Mouse (Mus musculus) kidney, postnatal 0 days (tissue): ENCODE results near the gene Tnpo1. TPM values are rescaled to one million over a fixed set of nuclear protein-coding genes. Genes with fewer than 3 reads are reported as not detected.

Experiments
- ATAC-seq: fragments of 200-750 bp; cut with Nextera tagmentation; replicated peaks from 2 replicates; pipeline ENCODE4 v1.8.0; 2017; ENCODE audit warnings: low read depth, moderate number of reproducible peaks, moderate TSS enrichment, moderate library complexity; ENCODE audit not compliant: low FRiP score
- DNase-seq: peaks from one replicate; pipeline ENCODE4 v3.0.0-alpha.2; 2016; ENCODE audit warnings: low spot score
- H3K27ac ChIP-seq: fragments of 300-500 bp; sonication (generic); 2 replicates; pipeline ENCODE4 v1.5.1; 2014; ENCODE audit warnings: mild to moderate bottlenecking
- H3K27me3 ChIP-seq: fragments of 300-500 bp; sonication (generic); 2 replicates; pipeline ENCODE4 v1.6.1; 2014; ENCODE audit warnings: low read length, mixed read lengths; ENCODE audit not compliant: insufficient read depth
- H3K36me3 ChIP-seq: fragments of 300-500 bp; sonication (generic); 2 replicates; pipeline ENCODE4 v1.6.1; 2014; ENCODE audit warnings: low read length, mixed read lengths; ENCODE audit not compliant: insufficient read depth
- H3K4me1 ChIP-seq: fragments of 300-500 bp; sonication (generic); replicated peaks from 2 replicates; pipeline ENCODE4 v1.6.1; 2014; ENCODE audit warnings: antibody characterized with exemption, low read length, mixed read lengths; ENCODE audit not compliant: insufficient read depth
- H3K4me2 ChIP-seq: fragments of 300-500 bp; sonication (generic); 2 replicates; pipeline ENCODE4 v1.6.1; 2014; ENCODE audit warnings: mild to moderate bottlenecking, low read length, moderate library complexity, mixed read lengths
- H3K4me3 ChIP-seq: fragments of 300-500 bp; sonication (generic); replicated peaks from 2 replicates; pipeline ENCODE4 v1.5.1; 2014; ENCODE audit warnings: low read depth, low read length
- H3K9ac ChIP-seq: fragments of 300-500 bp; sonication (generic); 2 replicates; pipeline ENCODE4 v1.6.1; 2014; ENCODE audit warnings: low read depth, low read length
- H3K9me3 ChIP-seq: fragments of 300-500 bp; sonication (generic); replicated peaks from 2 replicates; pipeline ENCODE4 v1.6.1; 2016; ENCODE audit warnings: low read length, inconsistent platforms, mixed read lengths
- CTCF ChIP-seq: IDR thresholded peaks from 2 replicates; pipeline ENCODE4 v1.5.1; 2016; ENCODE audit warnings: antibody characterized with exemption, low read depth, mild to moderate bottlenecking, moderate library complexity
- WGBS: fragments of 180-500 bp; shearing (Covaris S2); extraction: QIAGEN DNeasy Blood & Tissue Kit; methylation state at CpG from one replicate; pipeline ENCODE4 v1.1.7; 2014; 5-methylcytosine and 5-hydroxymethylcytosine counted together
- polyA plus RNA-seq: library from polyadenylated mRNA; unstranded; fragments of >200 nt; fragmentation: Nextera tagmentation; extraction: Ambion mirVana; gene quantifications from 2 replicates; pipeline ENCODE4 v1.2.1, GENCODE M21; 2015

Tnpo1 gene
- 37.8 and 39.0 TPM in 2 replicates for polyA plus RNA-seq

- DNase-seq (peak; percentile 94), ATAC-seq (peak; percentile 93)
- Histone ChIP-seq H3K9me3 (no peaks in the 10 kb centered on the region), H3K4me3 (peak within 1 kb of the TSS; percentile 100), H3K27me3 (no peaks in the 10 kb centered on the region), H3K4me2 (peak within 1 kb of the TSS; percentile 65), H3K36me3 (no peaks in the 10 kb centered on the region; the same call in 1 of the 2 replicates), H3K9ac (peak within 1 kb of the TSS; percentile 100), H3K4me1 (no peaks in the 10 kb centered on the region), H3K27ac (peak within 1 kb of the TSS; percentile 99)
- 0 out of 2 replicates have a peak, but pooled peaks have one; percentile 3 for TF ChIP-seq CTCF
- WGBS: under 1% methylated on average over 60 of the region's 75 CpGs
These were observed at the start of gene Tnpo1 for GRCm38 (mm10) chr13:98926213-98926957. Gene Tnpo1 (minus strand): TSS chr13:98926384.

DNA sequence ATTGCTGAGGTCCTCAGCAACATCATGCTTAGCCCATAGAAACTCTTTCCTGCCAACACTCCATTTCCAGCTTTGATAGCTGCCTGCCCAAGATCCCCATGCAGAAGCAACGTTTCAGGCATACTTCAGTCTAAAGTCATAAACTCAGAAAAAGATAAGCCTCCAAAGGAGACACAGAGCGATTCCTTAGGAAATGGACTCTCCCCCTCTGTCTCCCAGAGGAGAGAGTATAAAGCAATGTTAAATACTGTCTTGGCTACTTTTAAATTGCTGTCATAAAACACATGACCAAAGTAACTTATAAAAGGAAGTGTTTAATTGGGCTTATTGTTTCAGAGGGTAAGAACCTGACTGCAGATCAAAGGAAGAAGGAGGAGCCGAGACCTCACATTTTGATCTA is 45.9 kb upstream of the Tnpo1 start:
- Histone ChIP-seq H3K27ac (no peak overlapping the region), H3K36me3 (no peaks in the 10 kb centered on the region), H3K4me3 (no peak overlapping the region), H3K4me1 (0 out of 2 replicates have a peak, but pooled peaks cover 4% of the 10 kb centered on the region), H3K27me3 (no peaks in the 10 kb centered on the region), H3K9ac (no peak overlapping the region), H3K4me2 (no peak overlapping the region), H3K9me3 (no peaks in the 10 kb centered on the region)
- ATAC-seq (no peak), DNase-seq (no peak)
- no peak for TF ChIP-seq CTCF
- 63% methylated on average over 3 of the region's 3 CpGs for WGBS

DNA sequence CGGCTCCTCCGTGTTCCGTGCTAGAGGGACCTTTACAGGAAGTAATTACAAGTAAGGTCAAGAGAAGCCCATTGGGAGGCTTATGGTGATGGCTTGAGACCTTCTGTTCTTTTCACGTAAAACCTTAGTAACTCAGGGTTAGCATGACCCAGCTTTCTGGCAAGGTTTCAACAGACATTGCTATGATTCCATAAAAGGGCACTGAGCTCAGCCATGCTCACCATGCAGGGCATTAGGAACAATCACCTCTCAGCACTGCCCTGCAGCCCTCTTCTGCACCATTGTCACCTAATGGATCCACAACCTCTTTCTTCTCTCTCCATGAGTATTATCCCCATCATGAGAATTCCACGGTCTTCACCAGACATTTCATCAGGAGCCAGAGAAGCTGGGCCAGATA is 45.5 kb upstream of the Tnpo1 start:
- H3K4me1 ChIP-seq: 0 out of 2 replicates have a peak, but pooled peaks cover 4% of the 10 kb centered on the region
- no peak overlapping the region for H3K4me3 ChIP-seq
- no peak overlapping the region for H3K27ac ChIP-seq
- no peak overlapping the region for H3K9ac ChIP-seq
- no peaks in the 10 kb centered on the region for H3K27me3 ChIP-seq
- H3K36me3 ChIP-seq: no peaks in the 10 kb centered on the region
- no peak for TF ChIP-seq CTCF
- ATAC-seq (no peak), DNase-seq (no peak)
- no peaks in the 10 kb centered on the region for H3K9me3 ChIP-seq
- 44% methylated on average over 5 of the region's 5 CpGs for WGBS
- no peak overlapping the region for H3K4me2 ChIP-seq

- no peak overlapping the region for H3K27ac ChIP-seq
- H3K4me3 ChIP-seq: no peak overlapping the region
- H3K4me2 ChIP-seq: no peak overlapping the region
- H3K4me1 ChIP-seq: 0 out of 2 replicates have a peak, but pooled peaks cover 4% of the 10 kb centered on the region
- no peaks in the 10 kb centered on the region for H3K9me3 ChIP-seq
- DNase-seq (no peak), ATAC-seq (no peak)
- 61% methylated on average over 4 of the region's 4 CpGs for WGBS
- no peaks in the 10 kb centered on the region for H3K36me3 ChIP-seq
- no peaks in the 10 kb centered on the region for H3K27me3 ChIP-seq
- no peak overlapping the region for H3K9ac ChIP-seq
- no peak for TF ChIP-seq CTCF
These were observed 42.3 kb upstream of the Tnpo1 start for GRCm38 (mm10) chr13:98968517-98968916.

- Histone ChIP-seq H3K27me3 (no peaks in the 10 kb centered on the region), H3K27ac (no peak overlapping the region), H3K4me1 (0 out of 2 replicates have a peak, but pooled peaks cover 4% of the 10 kb centered on the region), H3K4me3 (no peak overlapping the region), H3K4me2 (no peak overlapping the region), H3K36me3 (no peaks in the 10 kb centered on the region), H3K9ac (no peak overlapping the region), H3K9me3 (no peaks in the 10 kb centered on the region)
- 84% methylated on average over 6 of the region's 6 CpGs for WGBS
- DNase-seq (no peak), ATAC-seq (no peak)
- no peak for TF ChIP-seq CTCF
These were observed 41.8 kb upstream of the Tnpo1 start for GRCm38 (mm10) chr13:98967942-98968341.

DNA sequence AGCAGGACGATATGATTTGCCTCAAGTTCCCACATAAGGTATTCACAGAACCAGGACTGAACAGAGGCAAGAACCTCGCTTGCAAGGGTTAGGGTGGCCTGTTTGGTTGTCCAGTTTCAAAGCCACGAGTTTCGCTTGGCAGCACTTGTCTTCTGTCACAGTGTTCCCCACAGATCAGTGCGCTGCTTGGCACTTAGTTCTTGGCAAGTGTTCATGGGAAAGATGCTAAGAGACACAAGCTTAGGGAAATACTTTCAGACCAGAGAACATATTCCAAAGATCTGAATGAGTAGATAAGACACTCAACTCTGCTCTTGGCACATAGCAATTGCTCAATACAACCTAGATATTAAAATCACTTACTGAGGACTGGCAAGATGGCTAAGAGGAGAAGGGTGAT is 40.4 kb upstream of the Tnpo1 start:
- Histone ChIP-seq H3K4me2 (no peak overlapping the region), H3K27me3 (no peaks in the 10 kb centered on the region)

More for the DNA sequence above, 40.4 kb upstream of the Tnpo1 start:
- 0 out of 2 replicates have a peak, but pooled peaks cover 4% of the 10 kb centered on the region for H3K4me1 ChIP-seq
- H3K36me3 ChIP-seq: no peaks in the 10 kb centered on the region
- TF ChIP-seq CTCF: no peak
- 84% methylated on average over 5 of the region's 5 CpGs for WGBS
- no peak overlapping the region for H3K9ac ChIP-seq
- DNase-seq: no peak
- H3K9me3 ChIP-seq: no peaks in the 10 kb centered on the region
- H3K4me3 ChIP-seq: no peak overlapping the region
- no peak overlapping the region for H3K27ac ChIP-seq
- no peak for ATAC-seq
